Mouse (Mus musculus) bone marrow, adult 2 months (tissue): ENCODE measurements around the gene Sptbn4.

Source experiments
- CTCF ChIP-seq: fragments of 200-500 bp; IDR thresholded peaks from 2 replicates; pipeline ENCODE4 v1.5.1; 2011; ENCODE audit warnings: low read length, control low read depth; ENCODE audit not compliant: control insufficient read depth, insufficient read depth
- POLR2A ChIP-seq: fragments of 200-500 bp; IDR thresholded peaks from 2 replicates; pipeline ENCODE4 v1.6.1; 2011; ENCODE audit warnings: low read depth, mild to moderate bottlenecking, control low read depth, low read length, borderline replicate concordance; ENCODE audit not compliant: control insufficient read depth

DNA sequence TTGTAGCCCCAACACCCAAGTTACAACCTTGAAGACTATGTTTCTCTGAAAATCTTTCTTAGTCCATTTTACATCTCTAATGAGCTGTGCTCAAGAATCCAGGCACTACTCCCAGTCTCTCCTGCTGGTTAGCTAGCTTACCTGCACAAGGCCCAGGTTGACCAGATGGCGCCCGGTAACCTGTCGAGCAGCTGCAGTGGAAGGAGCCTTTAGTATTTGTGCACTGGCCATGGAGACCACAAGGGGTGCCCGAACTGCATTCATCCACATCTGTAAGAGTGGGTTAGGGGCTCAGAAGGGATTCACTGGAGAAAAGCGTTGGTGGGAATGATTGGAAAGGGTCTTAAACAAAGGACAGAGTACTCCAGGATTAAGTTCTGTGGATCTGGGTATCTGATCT is 124.5 kb downstream of the Sptbn4 start:
- TF ChIP-seq POLR2A, result no peak
- no peak for TF ChIP-seq CTCF
